Mouse (Mus musculus) Patski (cell line): ENCODE measurements around the gene Plxnb2. TPM values are rescaled to one million over a fixed set of nuclear protein-coding genes. Genes with fewer than 3 reads are reported as not detected.

Experiments used
- ATAC-seq: fragments of 100-300 bp; one replicate; pipeline ENCODE4 v1.8.0; 2021
- CTCF ChIA-PET: fragments of 350-600 bp; sonication (Branson Sonifier 250); formaldehyde crosslinking; loops from one replicate; lab custom pipeline; 2022; ENCODE audit warnings: inconsistent platforms; lab: Charles Lee
- POLR2A ChIA-PET: fragments of 350-600 bp; sonication (Branson Sonifier 250); formaldehyde crosslinking; loops from one replicate; lab custom pipeline; 2022; ENCODE audit warnings: antibody characterized with exemption, inconsistent platforms; lab: Charles Lee
- DNase-seq: peaks from one replicate; pipeline ENCODE4 v3.0.0-alpha.2; 2011; ENCODE audit warnings: low read depth, low spot score
- H3K27me3 ChIP-seq: fragments of 371-371 bp; one replicate; pipeline ENCODE4 v1.5.1; 2021
- CTCF ChIP-seq: fragments of 100-300 bp; IDR thresholded peaks from one replicate; pipeline ENCODE4 v1.5.1; 2021
- in situ Hi-C: fragments of 300-500 bp; cut with MboI; formaldehyde crosslinking; loops from 3 replicates; pipeline ENCODE4 v1.11.1; 2018; ENCODE audit warnings: low pct_unique_long_range_greater_than_20kb, mixed read lengths
- polyA plus RNA-seq: library from polyadenylated mRNA; unstranded; gene quantifications from one replicate; pipeline ENCODE4 v1.2.3, GENCODE M21; 2021

Gene Plxnb2
- polyA plus RNA-seq, 1 experiment from 2014 or later, result 444 TPM

DNA sequence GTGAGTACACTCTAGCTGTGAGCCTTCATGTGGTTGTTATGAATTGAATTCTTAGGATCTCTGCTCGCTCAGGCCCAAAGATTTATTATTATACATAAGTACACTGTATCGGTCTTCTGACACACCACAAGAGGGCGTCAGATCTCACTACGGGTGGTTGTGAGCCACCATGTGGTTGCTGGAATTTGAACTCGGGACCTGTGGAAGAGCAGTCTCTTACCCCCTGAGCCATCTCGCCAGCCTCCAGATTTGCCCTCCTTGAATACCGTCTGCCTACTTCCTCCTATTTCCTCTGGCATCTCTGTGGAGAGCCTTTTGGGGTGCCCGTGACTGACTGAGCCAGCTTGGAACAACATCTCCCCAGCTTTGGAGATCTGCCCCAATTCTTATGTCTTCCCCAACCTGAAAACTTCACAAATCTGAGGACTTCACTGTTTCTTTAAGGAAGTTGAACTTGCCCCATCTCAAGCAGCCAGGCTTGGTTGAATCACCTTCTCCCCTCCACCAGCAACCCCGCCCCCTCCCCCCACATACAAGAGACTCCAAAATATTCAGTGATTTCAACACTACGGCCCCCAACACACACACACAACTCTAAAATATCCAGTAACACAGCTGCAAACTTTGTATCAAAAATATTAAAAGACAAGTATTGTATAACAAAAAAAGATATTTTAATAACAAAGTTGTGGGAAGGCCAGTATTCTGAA lies 1.1 kb upstream of the Plxnb2 start:
- DNase-seq, result no peak
- in situ Hi-C loops, result no loop called here
- no peak for TF ChIP-seq CTCF

DNA sequence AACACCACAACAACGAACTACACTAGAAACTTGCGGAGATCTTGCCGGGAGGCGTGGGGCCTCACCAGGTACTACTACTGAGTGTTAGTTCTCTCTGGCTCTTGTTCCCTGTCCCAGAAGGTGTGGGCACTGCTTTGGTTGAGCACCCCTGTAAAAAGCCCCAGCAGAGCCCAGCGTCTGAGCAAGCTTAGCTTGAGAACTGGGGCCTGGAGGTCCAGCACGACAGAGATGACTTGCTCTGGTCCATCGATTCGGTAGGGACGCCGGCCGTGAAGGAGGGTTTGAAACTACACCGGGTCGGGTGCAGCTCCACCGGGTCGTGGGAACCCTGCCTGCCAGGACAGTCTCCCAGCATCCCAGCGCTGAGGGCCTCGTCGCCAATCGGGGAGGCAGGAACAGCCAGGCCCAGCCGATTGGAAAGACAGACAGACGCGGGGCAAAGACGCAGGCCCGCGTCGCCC lies 477 bp downstream of the Plxnb2 start:
- POLR2A ChIA-PET, result interaction anchor here (0.5 to 2.8 kb wide), 5 partner anchors 11 to 98 kb away, joined by 3 to 14 read pairs (median 10); partner anchors contain the start of gene Dennd6b
- DNase-seq (no peak), ATAC-seq (no peak)
- TF ChIP-seq CTCF, result no peak
- H3K27me3 ChIP-seq, result no peaks in the 10 kb centered on the region
- CTCF ChIA-PET, result interaction anchor here (3.2 kb wide), 1 partner anchor 10 kb away, joined by 10 read pairs; no protein-coding TSS in a partner anchor
- in situ Hi-C loops, result no loop called here

More for the DNA sequence above, 1.1 kb upstream of the Plxnb2 start:
- no peaks in the 10 kb centered on the region for H3K27me3 ChIP-seq
- CTCF ChIA-PET, result interaction anchor here (1.2 to 3.8 kb wide), 3 partner anchors 12 to 28 kb away, joined by 4 to 15 read pairs (median 7); partner anchors contain the start of gene Dennd6b
- ATAC-seq, result no peak
- POLR2A ChIA-PET, result interaction anchor here (0.6 to 0.9 kb wide), 2 partner anchors 23 to 32 kb away, joined by 3 to 4 read pairs; partner anchors contain the start of gene Mapk11

DNA sequence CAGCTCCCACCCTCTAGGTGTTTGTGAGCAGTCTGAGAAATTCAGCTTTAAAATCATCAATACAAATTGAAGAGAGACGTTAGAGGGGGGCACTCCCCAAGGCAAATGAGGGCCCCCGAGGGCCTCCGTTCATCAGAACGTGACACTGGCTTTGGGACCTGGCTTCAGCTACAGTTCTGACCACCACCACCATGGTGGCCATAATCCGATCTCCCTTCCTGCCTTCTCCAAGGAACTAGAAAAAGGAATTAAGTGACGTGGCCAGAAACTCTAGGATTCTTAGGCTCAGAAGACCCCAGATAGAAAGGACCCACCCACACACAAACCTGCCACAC lies 991 bp downstream of the Plxnb2 start:
- DNase-seq, result no peak
- in situ Hi-C loops, result no loop called here
- CTCF ChIA-PET, result interaction anchor here (3.2 kb wide), 1 partner anchor 10 kb away, joined by 10 read pairs; no protein-coding TSS in a partner anchor
- POLR2A ChIA-PET, result interaction anchor here (0.5 to 2.8 kb wide), 7 partner anchors 10 to 106 kb away, joined by 3 to 14 read pairs (median 5); partner anchors contain the start of gene Dennd6b
- no peak for ATAC-seq
- TF ChIP-seq CTCF, result no peak
- no peaks in the 10 kb centered on the region for H3K27me3 ChIP-seq

DNA sequence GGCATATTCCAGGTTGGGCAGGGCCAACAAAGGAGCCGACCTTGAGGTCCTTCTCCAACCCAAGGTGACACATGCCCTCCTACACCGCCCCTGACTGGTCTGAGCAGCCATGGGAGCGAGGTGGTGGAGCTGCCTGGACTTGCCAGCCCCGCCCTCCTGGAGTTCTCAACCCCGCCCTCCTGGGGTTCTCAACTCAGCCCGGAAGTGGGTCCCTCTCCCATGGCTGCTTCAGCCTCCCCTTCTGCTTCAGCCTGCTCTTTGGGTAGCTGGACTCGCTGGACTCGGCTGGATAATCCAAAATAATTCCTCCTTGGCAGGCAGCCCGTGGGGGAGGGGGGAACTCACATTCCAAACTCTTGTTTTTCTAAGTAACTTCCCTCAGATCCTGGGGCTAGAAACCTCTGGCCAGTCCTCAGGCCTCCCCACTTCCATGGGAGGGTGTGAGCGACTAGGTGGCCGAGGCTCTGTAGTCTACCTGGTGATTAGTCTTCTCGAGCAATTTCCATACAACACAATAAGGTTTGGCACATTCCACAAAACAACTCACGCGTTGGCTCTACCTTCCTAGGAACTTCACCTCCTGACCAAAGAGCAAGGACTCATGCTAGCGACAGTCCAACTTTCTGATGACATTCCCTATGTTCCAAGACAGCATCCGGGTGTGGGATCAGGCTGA lies 1.5 kb downstream of the Plxnb2 start:
- DNase-seq (peak; percentile 89), ATAC-seq (peak; percentile 70)
- in situ Hi-C loops, result no loop called here
- ChIA-PET POLR2A (interaction anchor here (0.5 to 2.8 kb wide), 4 partner anchors 10 to 105 kb away, joined by 3 to 14 read pairs (median 8); partner anchors contain the start of gene Dennd6b), CTCF (interaction anchor here (1.1 to 3.2 kb wide), 3 partner anchors 9 to 50 kb away, joined by 3 to 10 read pairs (median 6); partner anchors contain the start of gene Hdac10)
- no peaks in the 10 kb centered on the region for H3K27me3 ChIP-seq
- TF ChIP-seq CTCF, result no peak

DNA sequence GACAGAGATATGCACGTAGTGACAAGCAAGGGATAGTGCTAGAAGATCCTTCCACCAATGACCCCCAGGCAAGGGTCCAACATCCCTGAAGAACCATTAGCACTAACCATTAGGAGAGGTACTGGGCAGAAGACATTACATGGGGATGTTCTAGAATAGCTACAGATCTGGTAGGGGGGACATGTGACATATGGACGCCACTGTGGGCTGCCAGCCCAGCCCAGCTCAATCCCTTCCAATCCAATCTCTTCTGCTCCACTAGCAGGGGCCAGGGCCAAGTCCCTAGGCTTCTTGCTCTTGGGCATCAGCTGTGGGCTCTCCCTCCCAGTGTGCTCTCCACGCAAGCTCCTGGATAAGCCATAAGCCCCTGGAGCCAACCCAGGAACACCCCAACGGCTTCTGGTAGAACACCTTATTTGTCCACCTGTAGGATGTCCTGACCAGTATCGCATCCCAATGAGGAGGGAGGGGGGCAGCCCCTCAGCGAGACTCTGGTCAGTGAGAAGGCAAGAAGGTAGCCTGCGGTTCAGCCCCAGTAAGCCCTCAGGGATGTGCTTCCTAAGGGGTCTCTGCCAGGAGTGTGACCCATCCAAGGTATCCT lies 2.2 kb downstream of the Plxnb2 start:
- DNase-seq, result no peak

DNA sequence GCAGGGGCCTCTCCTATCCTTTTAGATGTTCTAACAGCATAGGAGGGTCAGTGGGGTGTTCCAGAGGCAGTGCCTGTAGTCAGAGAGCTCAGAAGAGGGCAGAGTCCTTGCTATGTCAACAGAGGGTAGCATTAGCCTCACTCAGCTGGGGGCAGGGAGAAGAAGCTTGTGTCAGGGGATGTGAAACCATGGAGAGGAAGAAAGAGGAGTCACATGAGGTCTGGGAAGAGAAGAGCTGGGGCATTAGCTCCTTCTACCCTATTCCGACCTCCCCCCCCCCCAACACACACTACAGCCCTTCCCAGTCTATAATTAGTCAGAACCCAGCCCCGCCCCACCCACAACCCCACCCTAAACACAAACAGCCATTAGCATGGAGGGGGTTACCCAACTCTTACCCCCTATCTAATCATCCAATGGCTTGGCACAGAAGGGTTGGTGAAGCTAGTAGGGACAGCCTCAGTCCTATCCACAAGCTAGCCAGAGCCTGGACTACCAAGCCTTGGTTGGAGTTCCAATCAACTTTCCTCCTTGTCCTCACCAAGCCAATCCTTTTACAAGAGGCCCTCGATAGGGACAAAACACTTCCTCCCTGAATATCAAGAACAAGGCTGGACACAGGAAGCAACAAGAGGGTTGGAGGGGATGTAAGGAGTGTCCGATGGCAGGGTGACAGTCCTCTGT lies 2.9 kb downstream of the Plxnb2 start:
- TF ChIP-seq CTCF, result no peak
- H3K27me3 ChIP-seq, result no peaks in the 10 kb centered on the region
- DNase-seq, result no peak
- ChIA-PET CTCF (interaction anchor here (0.8 to 3.2 kb wide), 8 partner anchors 8 to 49 kb away, joined by 3 to 10 read pairs (median 3); partner anchors contain the start of genes Dennd6b and Hdac10), POLR2A (interaction anchor here (0.7 to 2.8 kb wide), 5 partner anchors 9 to 359 kb away, joined by 3 to 14 read pairs (median 3); no protein-coding TSS in a partner anchor)
- ATAC-seq, result no peak
- in situ Hi-C loops, result no loop called here

More for the DNA sequence above, 2.2 kb downstream of the Plxnb2 start:
- in situ Hi-C loops, result no loop called here
- no peak for ATAC-seq
- ChIA-PET POLR2A (interaction anchor here (0.7 to 2.8 kb wide), 5 partner anchors 9 to 360 kb away, joined by 3 to 14 read pairs (median 4); partner anchors contain the start of gene Dennd6b), CTCF (interaction anchor here (0.8 to 3.2 kb wide), 7 partner anchors 8 to 49 kb away, joined by 3 to 10 read pairs (median 3); partner anchors contain the start of gene Hdac10)
- no peaks in the 10 kb centered on the region for H3K27me3 ChIP-seq
- TF ChIP-seq CTCF, result no peak

DNA sequence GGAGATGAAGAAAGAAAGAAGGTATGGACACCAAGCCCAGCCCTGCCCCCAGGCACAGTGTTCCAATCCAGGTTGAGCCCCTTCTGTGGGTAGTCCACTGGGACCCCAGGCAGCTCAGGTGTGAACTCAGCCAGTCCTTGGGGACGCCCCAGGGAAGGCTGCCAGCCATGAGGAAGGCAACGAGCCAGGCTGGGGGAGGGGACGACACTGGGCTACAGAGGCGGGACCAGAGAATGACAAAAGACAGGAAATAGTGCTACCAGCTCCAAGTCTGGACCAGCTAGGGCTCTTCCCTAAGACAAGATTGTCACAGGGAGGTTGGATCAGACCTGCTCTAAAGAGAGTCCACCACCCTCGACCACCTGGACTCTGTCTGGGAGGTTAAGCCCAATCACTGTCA lies 3.5 kb downstream of the Plxnb2 start:
- no peak for ATAC-seq
- ChIA-PET CTCF (interaction anchor here (1.0 to 3.2 kb wide), 4 partner anchors 7 to 48 kb away, joined by 3 to 10 read pairs (median 4); partner anchors contain the start of genes Dennd6b and Hdac10), POLR2A (interaction anchor here (0.6 to 1.3 kb wide), 3 partner anchors 11 to 30 kb away, joined by 3 read pairs; no protein-coding TSS in a partner anchor)
- TF ChIP-seq CTCF, result no peak
- in situ Hi-C loops, result no loop called here
- DNase-seq, result no peak
- H3K27me3 ChIP-seq, result no peaks in the 10 kb centered on the region

DNA sequence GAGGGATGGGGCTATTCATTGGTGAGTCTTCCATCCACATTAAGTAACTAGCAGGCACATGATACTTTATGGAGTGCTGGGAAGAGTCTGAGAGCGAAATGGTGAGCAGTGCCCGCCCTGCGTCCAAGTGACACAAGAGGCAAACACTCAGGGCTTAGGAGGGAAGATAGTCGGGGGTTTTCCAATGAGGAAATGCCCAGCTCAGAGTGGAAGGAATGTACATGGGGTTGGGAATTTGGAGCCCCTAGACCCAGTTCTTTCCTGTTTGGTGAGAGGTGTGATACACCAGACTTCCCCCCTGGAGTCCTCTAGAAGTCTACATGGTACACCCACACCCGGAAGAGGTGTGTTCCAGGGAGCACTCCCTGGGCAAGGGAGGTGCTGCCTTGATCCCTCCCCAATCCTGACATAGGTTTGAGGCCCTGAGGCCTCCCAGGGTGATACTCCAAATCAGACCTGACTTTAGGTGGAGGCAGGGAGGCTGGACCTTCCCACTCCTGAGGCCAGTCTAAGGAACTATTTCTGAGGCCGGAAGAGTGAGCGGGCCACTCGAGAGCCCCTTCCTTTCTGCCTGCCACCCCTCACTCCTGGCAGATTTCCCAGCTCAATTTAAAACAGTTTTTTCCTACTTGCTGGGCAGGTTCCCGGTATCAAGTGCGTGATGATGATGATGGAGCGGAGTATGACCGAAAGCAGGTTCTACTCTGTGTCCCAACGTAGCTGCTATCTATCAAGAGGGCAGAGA lies 5.0 kb downstream of the Plxnb2 start:
- CTCF ChIA-PET, result no interaction called here
- TF ChIP-seq CTCF, result no peak
- POLR2A ChIA-PET, result interaction anchor here (1.3 kb wide), 1 partner anchor 20 kb away, joined by 5 read pairs; the partner anchor contains the start of gene Dennd6b
- no peaks in the 10 kb centered on the region for H3K27me3 ChIP-seq
- no peak for ATAC-seq
- in situ Hi-C loops, result no loop called here
- no peak for DNase-seq
